In genomic region chr13:31626991-31627625, GRCm38 (mm10) we compare ENCODE assay signal across 8 mouse cellular contexts. TPM values are rescaled to one million over a fixed set of nuclear protein-coding genes. Genes with fewer than 3 reads are reported as not detected.
DNase-seq lines count a peak whose midpoint lies in the region; ATAC-seq and TF ChIP-seq lines count a peak whose summit lies in the region.

No protein-coding gene starts in this region.

- no peak for TF ChIP-seq CTCF in cerebellum, adult 2 months (IDR thresholded peaks at IDR 0.05; ENCODE audit: borderline replicate concordance, insufficient read depth, low read depth, low read length)

- no peaks in the 10 kb centered on the region for H3K36me3 ChIP-seq in heart, embryonic 12.5 days
- no peaks in the 10 kb centered on the region for H3K36me3 ChIP-seq in hindbrain, embryonic 10.5 days
- no peaks in the 10 kb centered on the region for H3K36me3 ChIP-seq in midbrain, embryonic 15.5 days (replicated peaks)

- no peak for DNase-seq in heart, postnatal 36 days
- DNase-seq in ES-CJ7 (ENCODE audit: low read depth, low spot score), result peak; percentile 50
- DNase-seq in hindbrain, embryonic 10.5 days (ENCODE audit: low spot score), result peak; percentile 53
- DNase-seq in c-Kit-positive CD71-positive TER-119-positive erythroid progenitor cells, embryonic 14.5 days (ENCODE audit: low spot score), result no peak
- DNase-seq in cerebellum, adult 2 months, result no peak
- no peak for DNase-seq in left cerebral cortex, postnatal 4 days

- no peak for TF ChIP-seq POLR2A in cerebellum, adult 2 months (IDR thresholded peaks at IDR 0.05; ENCODE audit: borderline replicate concordance, insufficient read depth, low read length)

- ATAC-seq in heart, embryonic 12.5 days (ENCODE audit: insufficient number of reproducible peaks, low FRiP score), result no peak
- no peak for ATAC-seq in midbrain, embryonic 15.5 days (replicated peaks)

- H3K27me3 ChIP-seq in heart, embryonic 12.5 days (replicated peaks), result peaks cover 95% of the 10 kb centered on the region
- H3K27me3 ChIP-seq in hindbrain, embryonic 10.5 days (ENCODE audit: insufficient read depth, poor library complexity, severe bottlenecking), result peaks cover 100% of the 10 kb centered on the region
- peaks cover 94% of the 10 kb centered on the region for H3K27me3 ChIP-seq in midbrain, embryonic 15.5 days (replicated peaks)
- peaks cover 3% of the 10 kb centered on the region; the same call in 1 of the 2 replicates for H3K27me3 ChIP-seq in cerebellum, adult 2 months (ENCODE audit: control insufficient read depth, insufficient read depth, low read length)

- no peak overlapping the region for H3K9ac ChIP-seq in heart, embryonic 12.5 days
- H3K9ac ChIP-seq in midbrain, embryonic 15.5 days, result peak overlapping the region; percentile 10; the same call in 1 of the 2 replicates

- peak overlapping the region; percentile 58 for H3K4me3 ChIP-seq in heart, embryonic 12.5 days
- H3K4me3 ChIP-seq in hindbrain, embryonic 10.5 days, result peak overlapping the region; percentile 59
- H3K4me3 ChIP-seq in midbrain, embryonic 15.5 days, result peak overlapping the region; percentile 39
- H3K4me3 ChIP-seq in cerebellum, adult 2 months (replicated peaks; ENCODE audit: insufficient read depth, low read depth, low read length), result no peak overlapping the region

- WGBS in heart, embryonic 12.5 days, result 2% methylated on average over 24 of the region's 24 CpGs
- WGBS in hindbrain, embryonic 10.5 days, result under 1% methylated on average over 24 of the region's 24 CpGs
- WGBS in midbrain, embryonic 15.5 days, result 2% methylated on average over 24 of the region's 24 CpGs
- WGBS in cerebellum, adult 2 months, result 5% methylated on average over 22 of the region's 24 CpGs

- intact Hi-C loops in heart, postnatal 36 days (cut with DNase I), result no loop called here
- intact Hi-C loops in left cerebral cortex, postnatal 4 days (cut with DNase I), result loop anchor here (10.0 kb wide), 1 partner anchor 722 kb away; no protein-coding TSS in a partner anchor

- H3K4me2 ChIP-seq in heart, embryonic 12.5 days, result peak overlapping the region; percentile 96
- peak overlapping the region; percentile 85 for H3K4me2 ChIP-seq in midbrain, embryonic 15.5 days

- no peak overlapping the region for H3K27ac ChIP-seq in heart, embryonic 12.5 days (ENCODE audit: poor library complexity, severe bottlenecking)
- peak overlapping the region; percentile 78 for H3K27ac ChIP-seq in hindbrain, embryonic 10.5 days
- H3K27ac ChIP-seq in midbrain, embryonic 15.5 days, result no peak overlapping the region
- H3K27ac ChIP-seq in cerebellum, adult 2 months (ENCODE audit: insufficient read depth, low read length), result no peak overlapping the region

- no peaks in the 10 kb centered on the region for H3K9me3 ChIP-seq in heart, embryonic 12.5 days (replicated peaks)
- no peaks in the 10 kb centered on the region for H3K9me3 ChIP-seq in hindbrain, embryonic 10.5 days
- no peaks in the 10 kb centered on the region for H3K9me3 ChIP-seq in midbrain, embryonic 15.5 days

- H3K4me1 ChIP-seq in heart, embryonic 12.5 days (replicated peaks), result peaks cover 34% of the 10 kb centered on the region
- H3K4me1 ChIP-seq in hindbrain, embryonic 10.5 days (replicated peaks), result peaks cover 48% of the 10 kb centered on the region
- peaks cover 34% of the 10 kb centered on the region for H3K4me1 ChIP-seq in midbrain, embryonic 15.5 days
- no peaks in the 10 kb centered on the region for H3K4me1 ChIP-seq in cerebellum, adult 2 months (ENCODE audit: control insufficient read depth, insufficient read depth, low read length)

RNA-seq across cellular contexts. Expression of gene Foxf2, which starts 1.5 kb away (rescaled TPM):
- polyA plus RNA-seq in heart, embryonic 12.5 days (2016; fragmentation: Nextera tagmentation; extraction: Ambion mirVana), result 0.18 TPM in 1 of 2 replicates, not detected in the other
- total RNA-seq in heart, postnatal 36 days (2021), result under 1 TPM in 1 of 2 experiments, not detected in 1; 0.19 TPM
- 5.7 and 11.8 TPM in 2 replicates for polyA plus RNA-seq in hindbrain, embryonic 10.5 days (2016; fragmentation: Nextera tagmentation; extraction: Ambion mirVana)
- 5.3 and 6.5 TPM in 2 replicates for polyA plus RNA-seq in midbrain, embryonic 15.5 days (2015; fragmentation: Nextera tagmentation; extraction: Ambion mirVana)
- polyA plus RNA-seq in cerebellum, adult 2 months (2012; rRNA removed), result 4.3 and 5.3 TPM in 2 replicates
- total RNA-seq in left cerebral cortex, postnatal 4 days (2021), result 10 to 100 TPM; 10.2 to 10.7 TPM

Comparison
In these comparisons a context has a peak if more than half of its experiments do, and no peak if none do; other contexts are left out.
1. DNase-seq: peak in ES-CJ7 (single experiment) and hindbrain, embryonic 10.5 days (single experiment); none in heart, postnatal 36 days (0 of 2), c-Kit-positive CD71-positive TER-119-positive erythroid progenitor cells, embryonic 14.5 days (single experiment), cerebellum, adult 2 months (0 of 2) and left cerebral cortex, postnatal 4 days (single experiment).